Mouse (Mus musculus): ENCODE measurements around the gene 1700030J22Rik.

- peak; percentile 46; the same call in 1 of the 2 replicates for TF ChIP-seq CTCF (IDR thresholded peaks at IDR 0.05; ENCODE audit: control insufficient read depth, insufficient read depth, insufficient replicate concordance, low read depth, low read length)
- TF ChIP-seq POLR2A (IDR thresholded peaks at IDR 0.05; ENCODE audit: control insufficient read depth, low read depth, low read length): peak; percentile 62; the same call in 1 of the 2 replicates
These were observed 35.6 kb downstream of the 1700030J22Rik start, which contains the start of gene Atmin for GRCm38 (mm10) chr8:116943161-116943554.
